Mouse (Mus musculus) thymus, postnatal 10 days (tissue): ENCODE results near the gene Asap2.

Experiments used
- DNase-seq, 2 experiments: peaks; one replicate each; pipeline ENCODE4 v3.0.0; 2021; ENCODE audit warnings: low spot score in 2 of 2

Gene Asap2

DNA sequence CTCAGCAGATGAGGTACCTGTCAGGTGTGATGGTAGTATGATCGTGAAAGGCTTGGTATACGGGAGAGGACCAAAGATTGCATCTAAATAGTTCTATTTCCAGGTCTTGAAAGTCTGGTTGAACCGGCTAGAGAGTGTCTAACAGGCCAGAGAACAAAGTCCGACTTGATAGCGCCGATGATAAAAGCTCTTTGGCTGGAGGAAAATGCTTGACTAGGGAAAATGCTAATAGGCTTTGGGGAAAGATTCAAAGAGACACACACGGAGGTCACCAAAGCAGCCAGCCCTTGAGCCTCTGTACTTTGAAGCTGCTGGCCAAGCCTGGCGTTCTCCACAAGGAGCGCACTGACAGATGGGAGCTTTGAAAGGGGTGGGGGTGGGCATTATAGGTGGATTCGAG lies 219.0 kb downstream of the Asap2 start:
- no peak for DNase-seq

GRCm38 (mm10) chr12:21212876-21213275 lies 222.6 kb downstream of the Asap2 start:
- DNase-seq = peak in 1 of 2 experiments; percentile 20

DNA sequence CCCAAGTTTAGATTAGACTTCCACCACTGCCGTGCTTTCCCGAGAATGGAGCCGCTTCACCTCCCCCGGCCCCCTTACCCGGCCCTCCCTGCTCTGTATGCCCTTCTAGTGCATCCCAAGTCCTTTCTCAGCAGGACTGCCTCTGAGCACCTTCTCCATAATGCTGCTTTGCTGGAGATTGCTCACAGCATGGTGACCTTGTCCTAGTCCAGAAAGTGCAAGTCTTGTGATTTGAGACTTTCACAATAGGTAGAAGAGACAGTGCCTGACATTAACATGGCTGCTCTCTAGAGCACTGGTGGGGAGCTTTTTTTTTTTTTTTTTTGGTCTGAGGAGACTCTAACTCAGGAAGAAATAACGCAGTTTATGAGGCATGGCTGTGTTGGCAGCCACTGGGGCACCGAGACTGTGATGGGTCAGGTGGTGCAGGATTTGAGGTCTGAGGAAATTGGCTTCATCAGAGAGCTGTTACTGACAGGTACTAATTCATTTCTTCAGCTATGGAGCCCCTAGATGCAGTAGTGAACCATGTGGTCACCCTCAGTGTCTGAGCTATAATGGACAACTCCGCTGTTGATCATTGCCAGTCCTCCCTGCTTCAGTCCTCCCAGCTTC lies 224.4 kb downstream of the Asap2 start:
- DNase-seq = no peak

GRCm38 (mm10) chr12:21217776-21218444 lies 227.7 kb downstream of the Asap2 start:
- no peak for DNase-seq

- no peak for DNase-seq
Observed at GRCm38 (mm10) chr12:21220596-21220995, 230.3 kb downstream of the Asap2 start.

- no peak for DNase-seq
Observed at GRCm38 (mm10) chr12:21223923-21224322, 233.7 kb downstream of the Asap2 start.

DNA sequence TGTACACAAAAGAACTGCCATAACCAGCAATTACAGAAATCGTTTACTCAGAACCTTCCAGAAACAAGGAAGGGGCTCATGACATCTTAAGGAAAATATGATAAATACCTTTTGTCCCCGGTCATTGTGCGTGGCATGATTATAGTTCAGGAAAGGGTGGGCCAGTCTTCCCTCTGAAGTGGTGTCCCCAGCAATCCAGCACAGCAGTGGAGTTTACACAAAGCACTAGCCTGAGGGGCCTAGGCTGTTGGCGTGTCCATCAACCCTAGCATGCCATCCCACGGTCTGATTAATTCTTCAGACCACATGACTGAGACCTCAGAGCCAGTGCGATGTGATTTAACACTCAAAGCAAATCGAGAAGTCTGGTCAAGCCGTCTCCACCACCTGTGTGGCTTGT lies 235.1 kb downstream of the Asap2 start:
- no peak for DNase-seq

DNA sequence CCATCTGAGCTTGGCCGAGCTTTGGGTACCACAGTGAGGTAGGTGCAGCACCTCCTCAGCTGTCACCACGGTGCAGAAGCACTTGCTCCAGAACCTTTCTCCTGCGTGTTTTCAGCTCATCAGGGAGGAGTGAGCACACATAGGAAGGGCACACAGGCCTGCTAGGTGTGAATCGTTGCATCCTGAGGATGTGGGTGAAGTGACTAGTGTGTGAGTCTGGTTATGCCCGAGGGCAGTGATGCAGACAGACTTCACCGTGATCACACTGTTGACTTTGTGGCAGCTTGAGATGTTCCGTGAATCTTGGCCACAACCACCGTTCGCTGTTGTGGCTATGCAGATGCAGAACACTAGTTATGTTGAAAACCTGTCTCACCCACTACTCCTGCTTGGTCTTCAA lies 236.1 kb downstream of the Asap2 start:
- DNase-seq = no peak

DNA sequence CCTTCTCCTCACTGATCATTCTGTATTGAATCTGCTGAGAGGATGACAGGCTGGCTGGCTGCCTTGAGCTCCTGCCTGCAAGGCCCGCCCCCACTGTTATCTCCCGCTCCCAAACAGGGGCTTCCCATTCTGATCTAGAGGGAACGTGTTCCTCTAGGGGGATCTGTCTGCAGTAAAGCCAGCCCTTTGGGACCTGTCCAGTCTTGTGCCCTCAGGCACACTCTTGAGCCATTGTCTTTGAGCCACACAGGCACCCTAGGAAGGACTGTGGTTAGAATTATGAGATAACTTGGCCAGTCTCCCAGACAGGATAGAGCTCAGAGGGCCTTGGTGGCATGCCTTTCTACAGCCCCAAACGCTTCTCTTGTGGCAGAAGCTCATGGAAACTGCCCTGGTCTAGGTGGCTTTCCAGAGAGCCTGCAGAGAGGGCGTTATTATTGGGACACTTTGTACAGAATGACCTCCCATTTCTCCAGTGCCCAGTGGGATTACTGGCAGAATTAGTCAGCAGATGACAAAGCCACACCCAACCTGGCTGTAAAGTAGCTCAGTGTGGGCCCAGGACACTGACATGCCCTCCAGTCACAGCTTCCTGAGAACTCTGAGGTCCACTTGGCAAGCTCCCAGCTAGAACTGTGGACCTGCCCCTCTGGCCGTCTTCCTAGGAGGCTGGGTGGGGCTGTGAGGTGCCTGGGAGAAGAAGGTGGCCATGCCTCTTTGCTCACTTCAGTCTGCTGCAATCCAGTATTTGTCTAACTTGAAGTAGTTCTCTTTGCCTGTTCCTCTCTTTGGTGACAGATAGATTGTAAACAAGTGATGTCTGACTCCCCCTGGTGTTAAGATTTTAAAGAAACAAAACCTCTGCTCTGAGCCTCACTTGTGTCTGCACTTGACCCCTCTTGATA lies 237.1 kb downstream of the Asap2 start:
- peak in 1 of 2 experiments; percentile 35 for DNase-seq

DNA sequence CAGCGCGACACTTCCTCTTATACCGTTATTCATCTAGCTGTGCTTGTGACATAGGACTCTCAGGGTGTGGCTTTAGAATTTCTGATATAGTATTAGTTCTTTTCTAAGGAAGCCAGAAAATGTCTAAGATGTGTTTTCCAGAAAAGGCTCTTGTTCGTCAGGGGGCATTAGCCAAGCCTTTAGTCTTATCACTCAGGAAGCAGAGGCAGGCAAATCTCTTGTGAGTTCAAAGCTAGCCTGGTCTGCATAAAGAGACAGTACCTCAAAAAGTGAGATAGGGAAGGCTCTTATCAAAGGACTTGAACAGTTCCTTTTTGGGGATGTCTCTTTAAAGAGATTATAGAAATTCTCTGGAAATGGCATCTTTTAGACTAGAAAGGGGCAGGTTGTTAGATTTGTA lies 238.4 kb downstream of the Asap2 start:
- no peak for DNase-seq

DNA sequence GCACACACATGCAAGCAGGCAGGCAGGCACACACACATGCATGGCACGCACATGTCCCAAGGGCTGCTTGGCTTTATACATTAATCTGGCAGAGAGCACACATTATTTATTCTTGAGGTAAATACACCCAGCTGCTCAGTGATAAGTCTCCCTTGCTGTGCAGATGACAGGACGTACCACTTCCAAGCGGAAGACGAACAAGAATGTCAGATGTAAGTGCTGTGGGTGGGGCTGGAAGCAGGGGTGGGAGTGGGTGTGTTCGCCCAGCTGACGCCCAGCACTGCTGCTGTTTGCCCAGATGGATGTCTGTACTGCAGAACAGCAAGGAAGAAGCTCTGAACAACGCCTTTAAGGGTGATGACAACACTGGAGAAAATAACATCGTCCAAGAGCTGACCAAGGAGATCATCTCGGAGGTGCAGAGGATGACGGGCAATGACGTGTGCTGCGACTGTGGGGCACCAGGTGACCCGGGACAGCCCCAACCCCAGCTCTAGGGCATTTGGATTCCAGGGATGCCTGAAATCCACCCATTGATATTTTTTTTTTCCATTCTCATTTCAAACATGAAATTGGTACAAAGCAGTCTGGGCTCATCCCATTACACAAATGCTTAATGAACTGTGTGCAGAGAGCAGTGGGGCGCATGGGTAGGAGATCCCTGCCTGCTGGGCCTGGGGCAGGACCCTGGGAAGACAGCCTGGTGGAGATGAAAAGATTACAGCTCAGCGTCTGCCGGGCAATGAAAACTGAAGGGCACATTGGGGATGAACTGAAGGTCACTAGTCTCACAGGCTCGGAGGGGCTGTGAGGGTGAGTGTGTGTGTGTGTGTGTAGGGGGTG lies 239.0 kb downstream of the Asap2 start:
- DNase-seq = no peak

GRCm38 (mm10) chr12:21233727-21234126 lies 243.5 kb downstream of the Asap2 start:
- DNase-seq = no peak

DNA sequence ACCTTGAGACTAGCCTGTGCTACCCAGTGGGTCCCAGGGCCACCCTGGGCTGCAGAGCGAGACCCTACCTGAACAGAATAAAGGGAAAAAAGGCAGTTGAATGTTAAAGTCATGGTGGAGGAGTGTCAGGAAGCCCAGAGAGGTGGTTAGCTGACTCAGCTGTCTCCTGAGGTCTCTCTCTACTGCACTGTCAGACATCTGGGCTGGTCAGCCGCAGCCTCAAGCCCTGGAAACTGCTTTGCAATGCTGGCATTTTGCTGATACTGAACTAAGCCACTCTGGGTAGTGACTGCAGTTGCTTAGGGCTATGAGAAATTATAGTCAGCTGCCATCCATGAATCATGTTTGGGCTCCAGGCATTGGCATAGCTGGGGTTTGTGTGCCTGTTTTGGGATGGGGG lies 244.3 kb downstream of the Asap2 start:
- no peak for DNase-seq

GRCm38 (mm10) chr12:21241965-21242364 lies 251.7 kb downstream of the Asap2 start:
- DNase-seq = no peak

GRCm38 (mm10) chr12:21244375-21244960 lies 254.2 kb downstream of the Asap2 start:
- DNase-seq = no peak

GRCm38 (mm10) chr12:21247711-21248392 lies 257.6 kb downstream of the Asap2 start:
- DNase-seq = no peak

GRCm38 (mm10) chr12:21260494-21261256 lies 270.4 kb downstream of the Asap2 start:
- peak in 1 of 2 experiments; percentile 17 for DNase-seq

- DNase-seq = no peak
Observed at GRCm38 (mm10) chr12:21261521-21261920, 271.3 kb downstream of the Asap2 start.

GRCm38 (mm10) chr12:21263256-21263655 lies 273.0 kb downstream of the Asap2 start:
- no peak for DNase-seq

DNA sequence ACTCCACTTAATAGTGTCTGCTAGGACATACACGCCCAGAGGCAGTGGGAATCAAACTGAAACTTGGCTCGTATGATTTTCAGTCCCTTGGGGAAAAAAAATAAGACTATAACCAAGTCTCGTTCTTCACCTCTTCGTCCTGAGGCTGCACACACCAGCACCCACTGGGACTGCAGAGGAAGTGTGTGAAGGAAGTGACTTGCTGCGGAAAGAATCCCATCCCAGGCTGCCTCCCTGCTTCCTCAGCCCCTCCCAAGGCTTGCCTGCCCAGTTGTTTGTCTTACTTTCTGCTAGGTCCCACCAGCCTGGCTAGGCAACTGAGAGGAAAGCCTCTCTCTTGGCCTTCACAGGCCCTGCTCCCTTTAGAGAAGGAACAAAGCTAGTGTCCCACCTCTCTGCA lies 274.0 kb downstream of the Asap2 start:
- no peak for DNase-seq
